Mouse (Mus musculus): ENCODE measurements around the gene Slc39a1.

Slc39a1 gene

GRCm38 (mm10) chr3:90247960-90248745, at the start of gene Slc39a1:
Slc39a1 (plus strand) TSS chr3:90248172.
- DNase-seq (ENCODE audit: low spot score in 2 of 2) = peak; percentile 96 to 97

DNA sequence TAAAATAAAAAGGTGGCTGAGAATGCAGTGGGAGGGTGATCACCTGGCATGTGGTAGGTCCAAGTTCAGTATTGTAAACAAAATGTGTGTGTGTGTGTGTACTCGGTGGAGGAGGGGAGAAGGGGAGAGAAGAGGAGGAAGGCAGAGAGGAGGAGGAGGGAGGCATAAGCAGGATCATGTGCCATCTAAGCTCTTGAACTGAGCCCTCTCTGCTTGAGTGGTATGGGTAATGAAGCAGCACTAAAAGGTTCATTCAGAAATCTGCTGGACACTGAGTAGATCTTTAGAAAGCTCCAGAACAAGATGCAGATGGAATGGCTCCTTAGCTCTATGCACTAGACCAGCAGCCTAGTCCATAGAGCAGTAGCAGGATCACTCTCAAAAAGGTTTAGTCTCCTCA, 45.1 kb upstream of the Slc39a1 start:
- DNase-seq (ENCODE audit: low spot score in 2 of 2) = no peak

- no peak for DNase-seq (ENCODE audit: low spot score in 2 of 2)
Measured at GRCm38 (mm10) chr3:90203619-90204018, 44.4 kb upstream of the Slc39a1 start.

GRCm38 (mm10) chr3:90204582-90204981, 43.4 kb upstream of the Slc39a1 start:
- DNase-seq (ENCODE audit: low spot score in 2 of 2) = no peak

DNA sequence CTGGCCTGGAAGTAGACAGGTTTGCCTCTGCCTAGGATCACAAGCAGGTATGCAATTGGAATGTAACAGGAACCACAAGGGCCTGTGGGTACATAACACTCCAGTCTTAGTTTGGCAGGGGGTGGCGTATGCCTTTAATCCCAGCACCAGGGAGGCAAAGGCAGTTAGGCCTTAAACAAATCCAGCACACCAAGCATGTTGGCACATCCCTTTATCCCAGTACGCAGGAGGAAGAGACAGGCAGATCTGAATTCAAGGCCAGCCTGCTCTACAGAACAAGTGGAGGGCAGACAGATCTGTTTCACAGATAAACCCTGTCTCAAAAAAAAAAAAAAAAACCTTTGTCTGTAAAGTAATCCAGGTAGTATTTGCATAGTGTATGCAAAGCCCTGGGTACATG, 39.3 kb upstream of the Slc39a1 start:
- DNase-seq (ENCODE audit: low spot score in 2 of 2) = no peak

DNA sequence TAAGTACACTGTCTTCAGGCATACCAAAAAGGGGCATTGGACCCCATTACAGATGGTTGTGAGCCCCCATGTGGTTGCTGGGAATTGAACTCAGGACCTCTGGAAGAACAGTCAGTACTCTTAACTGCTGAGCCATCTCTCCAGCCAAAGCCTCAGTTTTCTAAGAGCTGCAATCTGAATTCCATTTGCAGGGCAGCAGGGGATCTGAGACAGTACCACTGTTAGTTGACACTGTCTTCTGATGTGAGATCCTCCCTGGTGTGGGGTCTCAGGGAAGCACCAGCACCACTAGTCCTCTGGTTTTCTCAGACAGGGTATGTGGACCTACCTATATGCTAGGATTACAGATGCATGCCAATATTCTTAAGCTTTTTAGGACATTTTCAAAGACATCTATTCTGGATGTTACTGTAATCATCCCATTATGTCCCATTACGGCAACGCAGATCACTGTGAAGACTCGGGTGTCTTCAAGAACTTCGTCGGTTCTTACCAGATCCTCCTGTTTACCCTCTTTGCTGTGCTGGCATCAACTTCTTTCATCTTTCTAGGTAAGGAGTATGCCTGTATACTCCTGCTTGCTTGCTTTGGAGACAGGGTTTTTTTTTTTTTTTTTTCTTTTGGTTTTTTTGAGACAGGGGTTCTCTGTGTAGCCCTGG, 37.9 kb upstream of the Slc39a1 start:
- no peak for DNase-seq (ENCODE audit: low spot score in 2 of 2)

GRCm38 (mm10) chr3:90211475-90212398, 36.2 kb upstream of the Slc39a1 start:
- no peak for DNase-seq (ENCODE audit: low spot score in 2 of 2)

DNA sequence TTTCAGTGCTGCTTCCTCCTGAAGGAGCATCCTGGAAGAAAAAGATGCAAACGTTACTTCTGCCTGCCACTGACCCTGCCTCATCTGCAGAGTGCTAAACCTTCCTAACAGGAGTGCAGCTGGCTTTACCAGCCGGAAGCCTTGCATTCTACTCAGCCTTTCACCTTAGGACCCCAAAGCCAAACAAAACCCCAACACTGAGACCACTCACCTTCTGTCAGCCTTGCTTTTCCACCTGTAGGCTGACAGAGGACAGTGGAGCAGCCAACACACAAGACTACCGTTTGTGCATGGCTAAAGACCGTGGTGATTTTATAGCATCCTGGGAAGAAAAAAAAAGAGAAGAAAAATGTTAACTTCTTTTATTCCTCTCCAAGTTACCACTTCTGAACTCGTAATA, 35.2 kb upstream of the Slc39a1 start:
- DNase-seq (ENCODE audit: low spot score in 2 of 2) = no peak

DNA sequence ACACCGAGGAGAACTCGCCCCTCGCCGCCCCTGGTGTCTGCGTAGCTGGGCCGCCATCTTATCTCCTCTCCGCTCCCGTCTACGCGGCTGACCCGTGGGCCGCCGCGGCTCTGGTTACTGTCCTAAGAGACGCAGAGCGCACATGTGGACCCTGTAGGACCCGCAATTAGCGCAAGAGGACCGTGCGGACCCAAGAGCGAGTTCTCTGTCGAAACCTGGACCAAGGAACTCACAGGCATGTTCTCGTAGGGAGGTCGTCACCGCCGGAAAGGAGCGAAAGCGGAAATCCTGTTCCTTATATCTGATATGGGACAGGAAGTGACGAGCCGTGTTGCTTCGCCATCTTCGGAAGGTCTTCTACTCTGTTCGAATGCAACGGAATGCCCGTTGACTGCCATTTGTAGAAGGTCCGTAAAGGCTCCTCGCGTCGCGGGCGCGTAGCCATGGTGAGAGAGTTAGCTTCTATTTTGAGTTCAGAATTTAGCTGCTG, 34.5 kb upstream of the Slc39a1 start, which contains the start of the genes Rps27 and Rab13:
Gene Rps27 (minus strand): TSS at position 275 of the 490 bp plus-strand sequence.
Gene Rab13 (plus strand): TSS at position 319 of the 490 bp plus-strand sequence.
- peak; percentile 95 for DNase-seq (ENCODE audit: low spot score in 2 of 2)

- DNase-seq (ENCODE audit: low spot score in 2 of 2) = no peak
Measured at GRCm38 (mm10) chr3:90213956-90214684, 33.9 kb upstream of the Slc39a1 start.

DNA sequence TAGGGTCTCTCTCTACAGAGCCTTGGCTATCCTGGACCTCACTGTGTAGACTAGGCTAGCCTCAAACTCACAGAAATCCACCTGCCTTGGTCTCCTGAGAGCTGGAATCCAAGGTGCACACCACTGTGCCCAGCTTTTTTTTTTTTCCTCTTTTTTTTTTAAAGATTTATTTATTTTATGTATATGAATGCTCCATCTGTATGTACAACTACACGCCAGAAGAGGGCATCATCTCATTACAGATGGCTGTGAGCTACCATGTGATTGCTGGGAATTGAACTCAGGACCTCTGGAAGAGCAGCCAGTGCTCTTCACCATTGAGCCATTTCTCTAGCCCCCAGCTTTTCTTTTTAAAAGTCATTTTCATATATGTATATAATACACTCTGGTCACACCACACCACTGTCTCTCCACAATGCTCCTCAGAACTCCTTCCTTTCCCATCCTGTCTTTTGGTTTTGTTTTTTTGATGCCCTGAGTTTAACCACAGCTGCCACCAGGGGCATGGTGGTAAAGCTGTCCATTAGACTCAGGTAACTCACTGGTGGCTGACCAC, 32.1 kb upstream of the Slc39a1 start:
- no peak for DNase-seq (ENCODE audit: low spot score in 2 of 2)

DNA sequence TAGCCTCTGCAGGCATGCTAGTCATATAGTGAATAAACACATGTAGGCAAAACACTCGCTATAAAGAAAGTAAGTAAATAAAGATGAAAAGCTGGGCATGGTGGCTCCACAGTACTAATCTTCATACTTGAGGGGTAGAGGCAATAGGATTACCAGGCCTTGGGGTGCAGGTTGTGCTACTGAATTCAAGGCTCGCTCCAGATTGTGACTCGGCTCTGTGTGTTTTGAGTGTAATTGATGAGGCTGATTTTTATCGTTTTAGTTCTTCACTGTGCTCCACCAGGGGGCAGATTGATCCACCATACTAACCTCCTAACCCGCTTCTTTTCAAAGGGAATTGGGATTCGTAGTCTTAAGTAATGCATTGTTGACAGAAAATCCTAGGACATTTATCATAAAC, 27.9 kb upstream of the Slc39a1 start:
- peak in 1 of 2 experiments; percentile 62 for DNase-seq (ENCODE audit: low spot score in 2 of 2)

GRCm38 (mm10) chr3:90220531-90220951, 27.4 kb upstream of the Slc39a1 start:
- DNase-seq (ENCODE audit: low spot score in 2 of 2) = peak; percentile 83 to 85

DNA sequence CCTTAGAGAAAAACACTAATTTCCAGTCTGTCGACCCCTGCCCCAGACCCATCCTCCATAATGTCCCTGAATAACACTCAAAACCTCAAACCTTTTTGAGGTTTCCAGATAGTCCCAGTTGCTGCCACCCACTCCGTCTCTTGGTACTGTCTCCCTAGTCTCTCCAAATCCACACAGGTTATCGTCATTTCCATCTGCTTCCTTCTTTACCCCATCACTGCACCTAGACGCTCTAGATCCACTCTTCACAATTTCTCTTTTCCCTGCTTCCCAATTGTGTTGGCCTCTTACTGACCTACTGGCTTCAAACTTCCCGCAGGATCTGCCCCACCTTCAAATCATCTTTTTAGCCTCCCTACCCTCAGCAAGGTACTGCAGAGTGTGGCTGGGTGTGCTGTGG, 26.8 kb upstream of the Slc39a1 start:
- DNase-seq (ENCODE audit: low spot score in 2 of 2) = no peak

DNA sequence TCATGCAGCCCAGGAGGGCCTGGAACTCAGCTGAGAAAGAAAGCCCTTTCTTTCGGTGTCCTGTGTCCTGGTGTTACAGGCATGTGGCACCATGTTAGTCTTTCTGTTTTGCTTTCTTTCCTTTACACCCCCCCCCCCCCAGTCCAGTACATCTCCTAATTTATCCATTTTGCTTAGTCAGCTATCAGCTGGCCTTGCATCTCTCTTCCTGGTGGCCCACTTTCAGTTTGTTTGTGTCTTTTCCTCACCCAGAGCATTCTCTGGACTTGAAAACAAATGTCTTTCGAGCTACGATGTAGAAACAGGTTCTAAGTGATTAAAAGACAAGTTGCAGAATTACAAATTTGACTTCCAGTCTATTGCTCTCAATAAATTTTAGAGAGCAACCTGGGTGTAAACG, 25.5 kb upstream of the Slc39a1 start:
- DNase-seq (ENCODE audit: low spot score in 2 of 2) = no peak

DNA sequence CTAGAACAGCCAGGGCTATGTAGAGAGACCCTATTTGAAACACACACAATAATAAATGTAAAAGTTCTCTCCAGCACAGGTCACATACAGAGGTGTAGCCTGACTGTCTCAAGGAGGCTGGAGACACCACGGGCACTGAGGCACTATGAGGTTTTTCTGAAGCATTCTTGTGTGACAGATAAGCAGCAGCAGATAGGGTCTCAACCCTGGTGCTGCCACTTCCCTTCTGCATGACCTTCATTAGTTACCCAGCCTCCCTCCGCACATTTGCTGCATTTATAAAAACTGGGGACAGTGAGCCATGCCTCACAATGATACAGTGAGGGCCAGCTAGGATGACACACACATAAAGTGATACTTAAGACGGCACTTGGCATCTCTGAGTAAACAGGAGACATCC, 25.0 kb upstream of the Slc39a1 start:
- no peak for DNase-seq (ENCODE audit: low spot score in 2 of 2)

DNA sequence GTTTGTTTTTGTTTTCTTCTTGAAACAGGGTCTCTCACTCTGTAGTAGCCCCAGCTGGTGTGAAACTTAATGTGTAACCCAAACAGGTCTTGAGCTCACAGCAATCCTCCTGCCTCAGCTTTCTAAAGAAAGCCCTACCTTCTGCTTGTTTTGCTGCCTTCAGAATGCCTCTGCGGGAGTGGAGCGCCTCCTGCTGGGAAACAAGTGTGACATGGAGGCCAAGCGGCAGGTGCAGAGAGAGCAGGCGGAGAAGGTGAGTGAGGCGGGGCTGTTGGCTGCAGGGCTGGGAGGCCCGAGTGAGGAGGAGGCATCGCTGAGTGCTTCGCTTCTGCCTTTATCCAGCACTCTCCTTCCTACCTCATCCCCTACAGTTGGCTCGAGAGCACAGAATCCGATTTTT, 23.6 kb upstream of the Slc39a1 start:
- DNase-seq (ENCODE audit: low spot score in 2 of 2) = no peak

GRCm38 (mm10) chr3:90231075-90231474, 16.9 kb upstream of the Slc39a1 start:
- no peak for DNase-seq (ENCODE audit: low spot score in 2 of 2)

GRCm38 (mm10) chr3:90231507-90232333, 16.3 kb upstream of the Slc39a1 start, which contains the start of gene Jtb:
Jtb (plus strand) TSS chr3:90231597.
- peak; percentile 94 to 96 for DNase-seq (ENCODE audit: low spot score in 2 of 2)

DNA sequence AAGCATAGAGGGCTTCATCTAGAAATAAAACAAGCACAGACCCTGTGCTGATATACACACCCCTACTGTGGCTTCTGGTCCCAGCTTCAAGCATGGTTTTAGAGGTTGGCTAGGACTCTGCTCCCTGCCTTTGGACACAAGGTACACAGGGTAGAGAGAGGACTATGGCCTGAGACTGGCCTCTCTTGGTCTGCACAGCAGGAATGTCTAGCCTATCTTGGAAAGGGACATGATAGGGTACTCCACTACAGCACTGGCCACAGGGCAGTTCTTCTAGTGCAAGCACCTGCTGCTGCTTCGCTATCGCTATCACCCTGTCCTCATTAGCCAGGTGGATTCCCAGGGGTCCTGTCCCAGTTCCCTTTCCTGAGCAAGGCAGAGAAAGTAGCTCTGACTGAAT, 6.7 kb upstream of the Slc39a1 start:
- no peak for DNase-seq (ENCODE audit: low spot score in 2 of 2)
